Mouse (Mus musculus) kidney, adult 2 months (tissue): ENCODE measurements around the gene 1700021F05Rik.

ENCODE experiments used
- CTCF ChIP-seq: fragments of 200-500 bp; conservative IDR thresholded peaks from 2 replicates; pipeline ENCODE4 v1.5.1; 2011; ENCODE audit warnings: low read depth, mild to moderate bottlenecking, control low read depth, low read length, moderate library complexity, mixed read lengths; ENCODE audit not compliant: insufficient read depth, insufficient read length
- POLR2A ChIP-seq: fragments of 200-500 bp; IDR thresholded peaks from one replicate; pipeline ENCODE4 v1.6.1; 2011; ENCODE audit warnings: low read depth, low read length, control low read depth

DNA sequence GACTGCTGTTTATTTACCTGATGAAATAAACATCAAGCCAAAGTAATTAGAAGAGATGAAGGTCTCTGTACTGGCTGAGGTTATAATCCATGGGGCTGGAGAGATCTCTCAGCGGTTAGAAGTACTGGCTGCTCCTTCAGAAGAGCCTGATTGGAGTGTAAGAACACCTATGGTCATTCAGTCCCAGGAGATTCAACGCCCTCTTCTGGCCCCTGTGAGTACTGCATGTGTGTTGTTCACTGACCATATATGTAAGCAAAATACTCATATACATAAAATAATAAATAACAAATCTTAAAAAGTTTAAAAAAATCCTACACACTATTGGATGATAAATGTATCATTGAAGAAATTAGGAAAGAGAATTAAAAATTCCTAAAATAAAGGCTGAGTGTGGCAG, 20.0 kb upstream of the 1700021F05Rik start:
- 0 out of 2 replicates have a peak, but pooled peaks have one; percentile 24 for TF ChIP-seq CTCF
- no peak for TF ChIP-seq POLR2A
